Mouse (Mus musculus): ENCODE results near the gene Sco1. TPM values are rescaled to one million over a fixed set of nuclear protein-coding genes. Genes with fewer than 3 reads are reported as not detected.

Sco1 gene
- 21.2 and 23.6 TPM in 2 replicates for polyA plus RNA-seq (2011; ENCODE audit: insufficient read length, low read depth, missing spikeins)

- H3K27ac ChIP-seq (ENCODE audit: insufficient read depth, low read length): 0 out of 2 replicates have a peak within 1 kb of the TSS, but pooled peaks have one; percentile 12
- peak within 1 kb of the TSS; percentile 93 for H3K4me3 ChIP-seq (ENCODE audit: insufficient read depth, low read length)
- H3K4me1 ChIP-seq (ENCODE audit: control insufficient read depth, insufficient read depth, low read length): no peaks in the 10 kb centered on the region; the same call in 1 of the 2 replicates
- no peak for TF ChIP-seq CTCF (IDR thresholded peaks at IDR 0.05; ENCODE audit: borderline replicate concordance, insufficient read depth, low read length)
- peak; percentile 90 for TF ChIP-seq POLR2A (IDR thresholded peaks at IDR 0.05; ENCODE audit: low read depth, low read length)
Observed at GRCm38 (mm10) chr11:67052321-67052952, at the start of gene Sco1, which contains the start of gene Adprm. Sco1 (plus strand) TSS chr11:67052670. Adprm (minus strand) TSS chr11:67052594.

- no peak overlapping the region for H3K4me3 ChIP-seq (ENCODE audit: insufficient read depth, low read length)
- TF ChIP-seq CTCF (IDR thresholded peaks at IDR 0.05; ENCODE audit: borderline replicate concordance, insufficient read depth, low read length) (no peak), POLR2A (IDR thresholded peaks at IDR 0.05; ENCODE audit: low read depth, low read length) (no peak)
Observed at GRCm38 (mm10) chr11:67002911-67003310, 49.6 kb upstream of the Sco1 start.

GRCm38 (mm10) chr11:67007961-67008360 is 44.5 kb upstream of the Sco1 start:
- TF ChIP-seq POLR2A (IDR thresholded peaks at IDR 0.05; ENCODE audit: low read depth, low read length) (no peak), CTCF (IDR thresholded peaks at IDR 0.05; ENCODE audit: borderline replicate concordance, insufficient read depth, low read length) (no peak)
- no peak overlapping the region for H3K27ac ChIP-seq (ENCODE audit: insufficient read depth, low read length)

More at GRCm38 (mm10) chr11:67002911-67003310, 49.6 kb upstream of the Sco1 start:
- Histone ChIP-seq H3K4me1 (ENCODE audit: control insufficient read depth, insufficient read depth, low read length) (no peaks in the 10 kb centered on the region), H3K27ac (ENCODE audit: insufficient read depth, low read length) (no peak overlapping the region)

GRCm38 (mm10) chr11:67008528-67008927 is 43.9 kb upstream of the Sco1 start:
- Histone ChIP-seq H3K4me1 (ENCODE audit: control insufficient read depth, insufficient read depth, low read length) (no peaks in the 10 kb centered on the region), H3K4me3 (ENCODE audit: insufficient read depth, low read length) (no peak overlapping the region), H3K27ac (ENCODE audit: insufficient read depth, low read length) (no peak overlapping the region)
- TF ChIP-seq POLR2A (IDR thresholded peaks at IDR 0.05; ENCODE audit: low read depth, low read length) (no peak), CTCF (IDR thresholded peaks at IDR 0.05; ENCODE audit: borderline replicate concordance, insufficient read depth, low read length) (no peak)

More at GRCm38 (mm10) chr11:67007961-67008360, 44.5 kb upstream of the Sco1 start:
- H3K4me1 ChIP-seq (ENCODE audit: control insufficient read depth, insufficient read depth, low read length): no peaks in the 10 kb centered on the region
- no peak overlapping the region for H3K4me3 ChIP-seq (ENCODE audit: insufficient read depth, low read length)

GRCm38 (mm10) chr11:67010430-67010829 is 42.0 kb upstream of the Sco1 start:
- Histone ChIP-seq H3K4me3 (ENCODE audit: insufficient read depth, low read length) (no peak overlapping the region), H3K27ac (ENCODE audit: insufficient read depth, low read length) (no peak overlapping the region), H3K4me1 (ENCODE audit: control insufficient read depth, insufficient read depth, low read length) (no peaks in the 10 kb centered on the region)
- TF ChIP-seq POLR2A (IDR thresholded peaks at IDR 0.05; ENCODE audit: low read depth, low read length) (no peak), CTCF (IDR thresholded peaks at IDR 0.05; ENCODE audit: borderline replicate concordance, insufficient read depth, low read length) (no peak)

GRCm38 (mm10) chr11:67011635-67012034 is 40.8 kb upstream of the Sco1 start:
- H3K4me1 ChIP-seq (ENCODE audit: control insufficient read depth, insufficient read depth, low read length): no peaks in the 10 kb centered on the region
- H3K4me3 ChIP-seq (ENCODE audit: insufficient read depth, low read length): no peak overlapping the region
- TF ChIP-seq CTCF (IDR thresholded peaks at IDR 0.05; ENCODE audit: borderline replicate concordance, insufficient read depth, low read length) (no peak), POLR2A (IDR thresholded peaks at IDR 0.05; ENCODE audit: low read depth, low read length) (no peak)
- no peak overlapping the region for H3K27ac ChIP-seq (ENCODE audit: insufficient read depth, low read length)

- Histone ChIP-seq H3K4me3 (ENCODE audit: insufficient read depth, low read length) (no peak overlapping the region), H3K4me1 (ENCODE audit: control insufficient read depth, insufficient read depth, low read length) (peaks cover 5% of the 10 kb centered on the region; the same call in 1 of the 2 replicates), H3K27ac (ENCODE audit: insufficient read depth, low read length) (no peak overlapping the region)
- TF ChIP-seq CTCF (IDR thresholded peaks at IDR 0.05; ENCODE audit: borderline replicate concordance, insufficient read depth, low read length): no peak
- TF ChIP-seq POLR2A (IDR thresholded peaks at IDR 0.05; ENCODE audit: low read depth, low read length): no peak
Observed at GRCm38 (mm10) chr11:67017801-67018591, 34.5 kb upstream of the Sco1 start.

GRCm38 (mm10) chr11:67019711-67020475 is 32.6 kb upstream of the Sco1 start:
- Histone ChIP-seq H3K27ac (ENCODE audit: insufficient read depth, low read length) (no peak overlapping the region), H3K4me1 (ENCODE audit: control insufficient read depth, insufficient read depth, low read length) (peaks cover 5% of the 10 kb centered on the region; the same call in 1 of the 2 replicates), H3K4me3 (ENCODE audit: insufficient read depth, low read length) (no peak overlapping the region)
- TF ChIP-seq CTCF (IDR thresholded peaks at IDR 0.05; ENCODE audit: borderline replicate concordance, insufficient read depth, low read length): no peak
- no peak for TF ChIP-seq POLR2A (IDR thresholded peaks at IDR 0.05; ENCODE audit: low read depth, low read length)

GRCm38 (mm10) chr11:67020948-67021347 is 31.5 kb upstream of the Sco1 start:
- TF ChIP-seq POLR2A (IDR thresholded peaks at IDR 0.05; ENCODE audit: low read depth, low read length): no peak
- peak; percentile 52; the same call in 1 of the 2 replicates for TF ChIP-seq CTCF (IDR thresholded peaks at IDR 0.05; ENCODE audit: borderline replicate concordance, insufficient read depth, low read length)
- Histone ChIP-seq H3K27ac (ENCODE audit: insufficient read depth, low read length) (no peak overlapping the region), H3K4me1 (ENCODE audit: control insufficient read depth, insufficient read depth, low read length) (peaks cover 5% of the 10 kb centered on the region; the same call in 1 of the 2 replicates), H3K4me3 (ENCODE audit: insufficient read depth, low read length) (no peak overlapping the region)
